Mouse (Mus musculus) c-Kit-negative CD71-positive TER-119-positive erythroid progenitor cells, embryonic 14.5 days (primary cell): ENCODE measurements around the gene Metap1d.

Source experiments
- DNase-seq: peaks from one replicate; pipeline ENCODE4 v3.0.0-alpha.2; 2013; ENCODE audit warnings: low read depth, low spot score

Gene Metap1d

GRCm38 (mm10) chr2:71474345-71474744 lies 21.3 kb downstream of the Metap1d start:
- no peak for DNase-seq

- DNase-seq, result no peak
Observed at GRCm38 (mm10) chr2:71475311-71475710, 22.2 kb downstream of the Metap1d start.

- DNase-seq, result no peak
Observed at GRCm38 (mm10) chr2:71475760-71476159, 22.7 kb downstream of the Metap1d start.

- DNase-seq, result no peak
Observed at GRCm38 (mm10) chr2:71477787-71478186, 24.7 kb downstream of the Metap1d start.

- DNase-seq, result no peak
Observed at GRCm38 (mm10) chr2:71479917-71480316, 26.8 kb downstream of the Metap1d start.

GRCm38 (mm10) chr2:71481825-71482224 lies 28.7 kb downstream of the Metap1d start:
- DNase-seq, result no peak

GRCm38 (mm10) chr2:71483046-71483716 lies 30.1 kb downstream of the Metap1d start:
- DNase-seq, result no peak

GRCm38 (mm10) chr2:71483717-71484066 lies 30.6 kb downstream of the Metap1d start:
- no peak for DNase-seq

- DNase-seq, result no peak
Observed at GRCm38 (mm10) chr2:71491295-71491694, 38.2 kb downstream of the Metap1d start.

- DNase-seq, result no peak
Observed at GRCm38 (mm10) chr2:71493161-71493683, 40.1 kb downstream of the Metap1d start.

GRCm38 (mm10) chr2:71494503-71494902 lies 41.4 kb downstream of the Metap1d start:
- DNase-seq, result no peak

- no peak for DNase-seq
Observed at GRCm38 (mm10) chr2:71494971-71495370, 41.9 kb downstream of the Metap1d start.

- no peak for DNase-seq
Observed at GRCm38 (mm10) chr2:71497175-71497574, 44.1 kb downstream of the Metap1d start.

GRCm38 (mm10) chr2:71499276-71500230 lies 46.5 kb downstream of the Metap1d start:
- DNase-seq, result no peak

GRCm38 (mm10) chr2:71504852-71505251 lies 51.8 kb downstream of the Metap1d start:
- DNase-seq, result no peak

GRCm38 (mm10) chr2:71511209-71511608 lies 58.1 kb downstream of the Metap1d start:
- DNase-seq, result no peak

GRCm38 (mm10) chr2:71512326-71512725 lies 59.2 kb downstream of the Metap1d start:
- DNase-seq, result no peak

- no peak for DNase-seq
Observed at GRCm38 (mm10) chr2:71516995-71517394, 63.9 kb downstream of the Metap1d start.

- DNase-seq, result no peak
Observed at GRCm38 (mm10) chr2:71517466-71518099, 64.5 kb downstream of the Metap1d start.

- no peak for DNase-seq
Observed at GRCm38 (mm10) chr2:71522871-71523270, 69.8 kb downstream of the Metap1d start.

- DNase-seq, result no peak
Observed at GRCm38 (mm10) chr2:71523431-71523830, 70.4 kb downstream of the Metap1d start.

GRCm38 (mm10) chr2:71524763-71525162 lies 71.7 kb downstream of the Metap1d start:
- DNase-seq, result no peak
